Mouse (Mus musculus): ENCODE data around the gene Qrich2. TPM values are rescaled to one million over a fixed set of nuclear protein-coding genes. Genes with fewer than 3 reads are reported as not detected.

Qrich2 gene
- total and polyA plus RNA-seq, 3 experiments, result 0.29 to 0.38 (median 0.32) TPM

GRCm38 (mm10) chr11:116433356-116434286 is 32.4 kb downstream of the Qrich2 start, which contains the start of gene Ubald2 (continued):
- TF ChIP-seq SMC3 (IDR thresholded peaks at IDR 0.05; ENCODE audit: low read depth, low read length), result peak; percentile 41
- TF ChIP-seq NELFE (IDR thresholded peaks at IDR 0.05; ENCODE audit: low read depth, low read length), result 0 out of 2 replicates have a peak, but pooled peaks have one; percentile 49
- TF ChIP-seq MYC (IDR thresholded peaks at IDR 0.05; ENCODE audit: low read depth, low read length), result peak; percentile 98
- no peak for TF ChIP-seq GABPA (IDR thresholded peaks at IDR 0.05; ENCODE audit: insufficient replicate concordance, low read depth, low read length)
- TF ChIP-seq BHLHE40 (IDR thresholded peaks at IDR 0.05; ENCODE audit: low read depth, low read length), result peak; percentile 92
- peak; percentile 99 for TF ChIP-seq IRF4 (IDR thresholded peaks at IDR 0.05; ENCODE audit: low read depth, low read length)
- peak; percentile 64 for TF ChIP-seq NRF1 (IDR thresholded peaks at IDR 0.05; ENCODE audit: low read depth, low read length)
- peak; percentile 99 for TF ChIP-seq JUN (IDR thresholded peaks at IDR 0.05; ENCODE audit: insufficient read depth, low read depth, low read length)
- TF ChIP-seq SIN3A (IDR thresholded peaks at IDR 0.05; ENCODE audit: low read length), result peak; percentile 99
- peak; percentile 88 for TF ChIP-seq ZNF384 (IDR thresholded peaks at IDR 0.05; ENCODE audit: low read depth, low read length)
- peak; percentile 73; the same call in 1 of the 2 replicates for TF ChIP-seq MXI1 (IDR thresholded peaks at IDR 0.05; ENCODE audit: low read depth, low read length)
- TF ChIP-seq ZC3H11A (IDR thresholded peaks at IDR 0.05; ENCODE audit: low read depth, low read length), result peak; percentile 42; the same call in 1 of the 2 replicates
- TF ChIP-seq CHD1 (IDR thresholded peaks at IDR 0.05; ENCODE audit: low read depth, low read length), result peak; percentile 89; the same call in 1 of the 2 replicates
- TF ChIP-seq E2F4 (IDR thresholded peaks at IDR 0.05; ENCODE audit: insufficient replicate concordance, low read depth, low read length), result peak; percentile 75; the same call in 1 of the 2 replicates
- TF ChIP-seq EP300 (IDR thresholded peaks at IDR 0.05; ENCODE audit: low read length), result peak; percentile 99
- peak; percentile 60 for TF ChIP-seq ELF1 (IDR thresholded peaks at IDR 0.05; ENCODE audit: low read depth, low read length)
- TF ChIP-seq TCF12 (IDR thresholded peaks at IDR 0.05; ENCODE audit: low read depth, low read length), result peak; percentile 82

GRCm38 (mm10) chr11:116432593-116433355 is 33.3 kb downstream of the Qrich2 start:
- dilution Hi-C loops (cut with MboI; ENCODE audit: extremely low pct_ligation_motif_present, extremely low pct_unique_long_range_greater_than_20kb, low sequenced_read_pairs) (no loop called here), in situ Hi-C loops (cut with MboI; ENCODE audit: low pct_ligation_motif_present, low pct_unique_long_range_greater_than_20kb, low sequenced_read_pairs) (no loop called here)
- H3K4me3 ChIP-seq (replicated peaks in 1 of 3; ENCODE audit: low read depth in 2 of 3, low read length in 2 of 3, poor library complexity in 1 of 3), result no peak overlapping the region
- H3K9ac ChIP-seq (ENCODE audit: insufficient read depth, low read depth), result peak overlapping the region; percentile 59
- H3K36me3 ChIP-seq (replicated peaks in 1 of 2; ENCODE audit: control insufficient read depth in 1 of 2, insufficient read depth in 1 of 2, low read length in 1 of 2), result peaks cover 15 to 23% of the 10 kb centered on the region in 2 experiments
- peak overlapping the region; percentile 79 for H3K4me2 ChIP-seq (ENCODE audit: insufficient read depth, low read depth, poor library complexity, severe bottlenecking)
- H3K27me3 ChIP-seq (replicated peaks), result no peaks in the 10 kb centered on the region
- peak overlapping the region; percentile 98 for H3K27ac ChIP-seq (ENCODE audit: insufficient read depth, low read depth)
- peaks cover 36% of the 10 kb centered on the region for H3K79me2 ChIP-seq (replicated peaks; ENCODE audit: control insufficient read depth, extremely low read depth, insufficient read depth, poor library complexity, severe bottlenecking)
- DNase-seq (ENCODE audit: extremely low read depth), result no peak
- H3K9me3 ChIP-seq (replicated peaks; ENCODE audit: low read length), result no peaks in the 10 kb centered on the region
- TF ChIP-seq JUND (conservative IDR thresholded peaks at IDR 0.05; ENCODE audit: low read depth, low read length), result peak; percentile 85
- peak; percentile 78 for TF ChIP-seq JUN (IDR thresholded peaks at IDR 0.05; ENCODE audit: insufficient read depth, low read depth, low read length)
- no peak for TF ChIP-seq ETS1 (conservative IDR thresholded peaks at IDR 0.05; ENCODE audit: low read depth, low read length)
- TF ChIP-seq MEF2A (IDR thresholded peaks at IDR 0.05; ENCODE audit: borderline replicate concordance, low read depth, low read length), result no peak
- TF ChIP-seq ZMIZ1 (IDR thresholded peaks at IDR 0.05; ENCODE audit: low read depth, low read length), result no peak
- TF ChIP-seq MAZ (IDR thresholded peaks at IDR 0.05; ENCODE audit: low read depth, low read length), result peak; percentile 10; the same call in 1 of the 2 replicates
- TF ChIP-seq TCF12 (IDR thresholded peaks at IDR 0.05; ENCODE audit: low read depth, low read length), result 0 out of 2 replicates have a peak, but pooled peaks have one; percentile 4
- TF ChIP-seq MXI1 (IDR thresholded peaks at IDR 0.05; ENCODE audit: low read depth, low read length), result no peak
- peak; percentile 29 for TF ChIP-seq SMC3 (IDR thresholded peaks at IDR 0.05; ENCODE audit: low read depth, low read length)
- TF ChIP-seq BHLHE40 (IDR thresholded peaks at IDR 0.05; ENCODE audit: low read depth, low read length), result 0 out of 2 replicates have a peak, but pooled peaks have one; percentile 16
- TF ChIP-seq MAFK (IDR thresholded peaks at IDR 0.05; ENCODE audit: insufficient replicate concordance, low read length), result no peak
- TF ChIP-seq ZNF384 (IDR thresholded peaks at IDR 0.05; ENCODE audit: low read depth, low read length), result peak; percentile 92
- no peak for TF ChIP-seq RCOR1 (conservative IDR thresholded peaks at IDR 0.05; ENCODE audit: low read depth, low read length)
- H3K4me1 ChIP-seq (ENCODE audit: control insufficient read depth in 1 of 2, insufficient read depth in 2 of 2), result peaks cover 32 to 72% of the 10 kb centered on the region in 2 experiments

All from CH12.LX (cell line).